Mouse (Mus musculus) monocyte, adult 2 months (primary cell): ENCODE results near the gene Tubb4a.
A peak's percentile ranks its signal among the peaks of the same experiment; 100 is the strongest.
"Not testable (repeated sequence)": the region's sequence is repeated elsewhere in the genome, so short reads cannot be mapped to it uniquely, and the experiment has no call there.

Experiments
- DNase-seq, 2 experiments: peaks; one replicate each; pipeline ENCODE4 v3.0.0; 2022; ENCODE audit warnings: low spot score in 2 of 2, low read depth in 1 of 2

Tubb4a gene

GRCm38 (mm10) chr17:57087049-57087832 lies at the start of gene Tubb4a:
Gene Tubb4a, minus strand, starts transcription at chr17:57087782.
- no peak for DNase-seq

GRCm38 (mm10) chr17:57135635-57136034 lies 48.1 kb upstream of the Tubb4a start:
- no peak for DNase-seq

- DNase-seq = no peak
Observed at GRCm38 (mm10) chr17:57134693-57135092, 47.1 kb upstream of the Tubb4a start.

- DNase-seq = not testable (repeated sequence)
Observed at GRCm38 (mm10) chr17:57134021-57134420, 46.4 kb upstream of the Tubb4a start.

GRCm38 (mm10) chr17:57131793-57132192 lies 44.2 kb upstream of the Tubb4a start:
- no peak for DNase-seq

- no peak for DNase-seq
Observed at GRCm38 (mm10) chr17:57125853-57126622, 38.5 kb upstream of the Tubb4a start.

- DNase-seq = no peak
Observed at GRCm38 (mm10) chr17:57124792-57125191, 37.2 kb upstream of the Tubb4a start.

GRCm38 (mm10) chr17:57123192-57124118 lies 35.9 kb upstream of the Tubb4a start:
- no peak for DNase-seq

- DNase-seq = no peak
Observed at GRCm38 (mm10) chr17:57121856-57122255, 34.3 kb upstream of the Tubb4a start.

GRCm38 (mm10) chr17:57118524-57119349 lies 31.2 kb upstream of the Tubb4a start:
- no peak for DNase-seq

GRCm38 (mm10) chr17:57116801-57117200 lies 29.2 kb upstream of the Tubb4a start:
- DNase-seq = no peak

- peak; percentile 82 to 86 for DNase-seq
Observed at GRCm38 (mm10) chr17:57112768-57113474, 25.3 kb upstream of the Tubb4a start.

GRCm38 (mm10) chr17:57110005-57110404 lies 22.4 kb upstream of the Tubb4a start:
- DNase-seq = no peak

GRCm38 (mm10) chr17:57108666-57109171 lies 21.1 kb upstream of the Tubb4a start:
- DNase-seq = no peak

GRCm38 (mm10) chr17:57108040-57108665 lies 20.6 kb upstream of the Tubb4a start:
- no peak for DNase-seq

- no peak for DNase-seq
Observed at GRCm38 (mm10) chr17:57107064-57107463, 19.5 kb upstream of the Tubb4a start.

GRCm38 (mm10) chr17:57106035-57106368 lies 18.4 kb upstream of the Tubb4a start:
- no peak for DNase-seq

- DNase-seq = no peak
Observed at GRCm38 (mm10) chr17:57105181-57106034, 17.8 kb upstream of the Tubb4a start, which contains the start of gene Tnfsf9. Gene Tnfsf9, plus strand, starts transcription at chr17:57105325.
